Mouse (Mus musculus) kidney, adult 10 weeks (tissue): ENCODE data around the gene Fopnl. TPM values are rescaled to one million over a fixed set of nuclear protein-coding genes. Genes with fewer than 3 reads are reported as not detected.

Experiments
- polyA plus RNA-seq: library from polyadenylated mRNA; stranded (reverse); fragments of 350-450 nt; fragmentation: Illumina TruSeq; extraction: RNeasy Lipid Tissue Mini Kit (QIAGEN cat#74804); gene quantifications from one replicate; pipeline ENCODE4 v1.2.3, GENCODE M21; 2014; ENCODE audit warnings: low read depth, low replicate concordance

Gene Fopnl
- polyA plus RNA-seq, result 69.9 TPM

DNA sequence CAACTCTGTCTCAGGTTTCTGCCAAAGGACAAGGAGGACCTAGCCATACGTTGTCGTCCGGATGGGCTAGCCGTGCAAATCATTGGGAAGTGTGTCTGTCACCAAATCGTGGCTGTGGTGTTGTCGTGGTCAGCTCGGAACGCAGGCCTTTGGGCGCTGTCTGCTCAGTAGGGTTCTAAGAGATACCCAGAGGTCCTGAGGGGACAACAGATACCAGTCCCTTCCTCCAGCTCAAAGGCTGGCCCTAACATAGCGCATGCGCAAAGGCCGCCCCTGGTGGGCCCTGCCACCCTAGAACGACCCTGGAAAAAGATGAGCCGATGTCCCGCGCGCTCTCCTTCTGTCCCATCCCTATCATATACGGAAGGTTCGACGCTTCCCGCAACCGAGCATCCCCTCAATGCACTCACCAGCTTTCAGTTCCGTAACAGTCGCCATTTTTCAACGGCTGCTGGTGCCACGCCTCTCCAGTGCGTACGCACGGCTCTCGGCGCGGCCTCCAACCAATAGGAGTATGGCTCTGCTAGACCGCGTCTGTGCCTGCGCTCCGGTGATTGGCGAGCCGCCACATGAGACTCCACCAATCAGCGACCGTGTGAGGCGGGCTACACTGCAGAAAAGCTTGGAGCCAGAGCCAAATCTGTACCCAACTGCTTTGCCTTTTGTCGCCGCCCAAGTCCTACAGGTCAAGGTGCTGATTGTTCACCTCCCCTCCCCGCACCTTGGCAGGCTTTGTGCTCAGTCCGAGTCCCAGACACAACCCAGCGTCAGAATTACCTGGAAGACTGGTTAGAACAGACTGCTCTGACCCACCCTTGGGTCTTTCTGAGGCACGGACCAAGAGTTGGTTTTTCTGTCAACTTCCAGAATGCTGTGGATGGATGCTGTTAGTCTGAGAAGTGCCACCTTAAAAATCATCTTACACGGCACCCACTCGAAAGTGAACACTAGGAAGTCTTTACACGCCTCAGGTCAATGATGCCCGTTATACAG is at the start of gene Fopnl:
TSS of gene Fopnl (minus strand) at position 522 of the 993 bp plus-strand sequence.

DNA sequence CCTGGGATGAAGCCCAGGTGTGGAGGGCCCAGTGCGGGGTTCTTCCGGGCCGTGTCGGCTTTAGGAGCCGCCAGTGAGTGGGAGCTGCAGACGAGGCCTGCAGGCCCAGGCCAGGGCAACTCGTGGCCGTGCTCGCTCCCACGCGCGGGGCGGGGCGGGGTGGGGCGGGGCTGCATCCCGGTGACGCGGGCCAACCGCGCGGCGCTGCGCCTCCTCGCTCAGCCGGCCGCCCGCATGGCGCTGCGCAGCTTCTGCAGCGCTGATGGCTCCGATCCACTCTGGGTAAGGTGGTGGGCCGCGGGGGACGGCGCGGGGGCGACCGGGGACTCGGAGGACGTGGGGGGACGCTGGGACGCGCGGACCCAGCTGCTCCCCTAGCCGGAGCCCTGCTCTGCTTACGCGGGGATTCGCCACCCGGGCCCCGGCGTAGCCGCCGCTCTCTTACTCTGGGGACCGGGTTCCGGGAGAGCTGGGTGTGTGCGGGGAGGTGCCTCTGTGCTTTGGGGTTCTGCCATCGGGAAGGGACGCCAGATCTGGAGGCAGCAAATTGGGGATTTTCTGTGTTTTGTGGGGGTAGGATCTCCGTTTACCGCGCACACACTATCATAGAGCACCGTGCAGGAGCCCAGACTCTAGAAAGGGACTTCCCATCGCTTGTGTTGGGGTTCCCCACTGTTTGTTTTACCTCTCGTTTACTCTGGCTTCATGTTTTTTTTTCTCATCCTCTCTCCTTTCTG is 44.3 kb upstream of the Fopnl start, which contains the start of gene Abcc1:
TSS of gene Abcc1 (plus strand) at position 197 of the 737 bp plus-strand sequence.

GRCm38 (mm10) chr16:14291223-14291622 is 26.0 kb downstream of the Fopnl start, which contains the start of gene Myh11:
Gene Myh11 (minus strand): TSS chr16:14291372.

Other genes starting within 250 kb of the Fopnl start
- 11.4 TPM for gene Nde1, start 154.1 kb downstream of the Fopnl start, polyA plus RNA-seq
- gene Marf1, start 154.1 kb downstream of the Fopnl start, polyA plus RNA-seq, result 32.8 TPM
- gene Myh11, start 26.0 kb downstream of the Fopnl start, polyA plus RNA-seq, result 4.9 TPM
- 5.1 TPM for gene Abcc1, start 44.2 kb upstream of the Fopnl start, polyA plus RNA-seq
- not detected for gene A630010A05Rik, start 244.9 kb upstream of the Fopnl start, polyA plus RNA-seq